ENCODE assay signal across 18 mouse cellular contexts in the genomic region with DNA sequence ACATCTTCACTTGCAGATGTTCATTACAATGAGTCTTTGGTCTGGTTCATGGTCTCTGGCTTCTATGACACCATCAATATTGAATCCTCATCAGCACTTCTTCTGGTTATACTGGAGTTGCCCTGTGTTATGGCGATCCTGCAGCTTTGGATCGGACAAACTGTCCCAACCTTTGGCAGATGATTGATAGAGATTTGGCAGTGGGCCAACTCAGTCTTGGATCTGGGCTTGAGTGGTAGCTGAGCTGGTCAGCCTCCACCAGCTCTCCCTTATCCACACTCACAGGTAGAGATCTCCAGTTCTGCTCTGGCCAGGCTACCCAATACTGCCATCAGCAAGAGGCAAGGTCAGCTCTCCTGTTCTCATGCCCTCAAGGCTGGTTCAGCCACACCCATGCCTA.
DNase-seq lines count a peak whose midpoint lies in the region; ATAC-seq and TF ChIP-seq lines count a peak whose summit lies in the region.
"Had no signal": no experiment of that assay in that cellular context is flagged by ENCODE, and none has a peak within 500 bp of the region (broad histone marks: within the 10 kb centered on the region; RNA-seq: fewer than 3 reads in every experiment).

No protein-coding gene starts in this region.

- no peak overlapping the region for H3K4me3 ChIP-seq in hindbrain, postnatal 0 days (ENCODE audit: low read length)
- H3K4me3 ChIP-seq in hindbrain, embryonic 16.5 days (ENCODE audit: low read length), result no peak overlapping the region
- H3K4me3 ChIP-seq in midbrain, embryonic 14.5 days (replicated peaks; ENCODE audit: low read depth, low read length), result no peak overlapping the region
- H3K4me3 ChIP-seq in midbrain, embryonic 13.5 days (replicated peaks), result no peak overlapping the region
- no peak overlapping the region for H3K4me3 ChIP-seq in hindbrain, embryonic 14.5 days (replicated peaks; ENCODE audit: low read length)
- H3K4me3 ChIP-seq: embryonic facial prominence, embryonic 12.5 days; heart, embryonic 13.5 days; limb, embryonic 13.5 days; midbrain, embryonic 12.5 days had no signal

- H3K27me3 ChIP-seq in hindbrain, postnatal 0 days (ENCODE audit: insufficient read depth, low read length), result no peaks in the 10 kb centered on the region
- H3K27me3 ChIP-seq in hindbrain, embryonic 16.5 days (replicated peaks; ENCODE audit: control insufficient read depth, insufficient read depth, low read length), result no peaks in the 10 kb centered on the region
- no peaks in the 10 kb centered on the region for H3K27me3 ChIP-seq in midbrain, embryonic 14.5 days (ENCODE audit: control insufficient read depth, insufficient read depth, low read length)
- no peaks in the 10 kb centered on the region for H3K27me3 ChIP-seq in midbrain, embryonic 13.5 days
- no peaks in the 10 kb centered on the region for H3K27me3 ChIP-seq in hindbrain, embryonic 14.5 days (ENCODE audit: control insufficient read depth, insufficient read depth, low read length)
- H3K27me3 ChIP-seq: embryonic facial prominence, embryonic 12.5 days; heart, embryonic 13.5 days; limb, embryonic 13.5 days; midbrain, embryonic 12.5 days had no signal

- DNase-seq in hindbrain, postnatal 0 days (ENCODE audit: low spot score), result peak; percentile 3
- DNase-seq in midbrain, embryonic 14.5 days, result peak; percentile 2
- peak; percentile 39 for DNase-seq in kidney, postnatal 10 days
- DNase-seq in layer of hippocampus, adult 8-10 months (ENCODE audit: low spot score in 2 of 2), result no peak
- DNase-seq in hindbrain, embryonic 14.5 days (ENCODE audit: low spot score), result no peak
- DNase-seq: cerebellum, adult 11 months; forebrain, postnatal 0 days; heart, adult 11 months; layer of hippocampus, adult 9-11 months; lung, adult 18-20 months; lung, postnatal 36 days; thymus, adult 2 months had no signal

- no peaks in the 10 kb centered on the region for H3K9me3 ChIP-seq in hindbrain, postnatal 0 days (ENCODE audit: low read length)
- no peaks in the 10 kb centered on the region for H3K9me3 ChIP-seq in hindbrain, embryonic 16.5 days (ENCODE audit: control insufficient read depth, low read length)
- no peaks in the 10 kb centered on the region for H3K9me3 ChIP-seq in midbrain, embryonic 14.5 days (ENCODE audit: control insufficient read depth, low read length)
- no peaks in the 10 kb centered on the region for H3K9me3 ChIP-seq in midbrain, embryonic 13.5 days
- H3K9me3 ChIP-seq in hindbrain, embryonic 14.5 days (ENCODE audit: control insufficient read depth, low read length), result no peaks in the 10 kb centered on the region
- H3K9me3 ChIP-seq: embryonic facial prominence, embryonic 12.5 days; heart, embryonic 13.5 days; limb, embryonic 13.5 days; midbrain, embryonic 12.5 days had no signal

- no peaks in the 10 kb centered on the region for H3K4me1 ChIP-seq in hindbrain, postnatal 0 days (ENCODE audit: insufficient read depth, low read length)
- H3K4me1 ChIP-seq in hindbrain, embryonic 16.5 days (ENCODE audit: control insufficient read depth, insufficient read depth, low read depth, low read length), result no peaks in the 10 kb centered on the region
- H3K4me1 ChIP-seq in midbrain, embryonic 14.5 days (ENCODE audit: control insufficient read depth, insufficient read depth, low read length), result no peaks in the 10 kb centered on the region
- H3K4me1 ChIP-seq in midbrain, embryonic 13.5 days (replicated peaks), result no peaks in the 10 kb centered on the region
- H3K4me1 ChIP-seq in hindbrain, embryonic 14.5 days (replicated peaks; ENCODE audit: control insufficient read depth, insufficient read depth, low read length), result no peaks in the 10 kb centered on the region
- H3K4me1 ChIP-seq: embryonic facial prominence, embryonic 12.5 days; heart, embryonic 13.5 days; limb, embryonic 13.5 days; midbrain, embryonic 12.5 days had no signal

- no peak for TF ChIP-seq CTCF in hindbrain, postnatal 0 days (IDR thresholded peaks at IDR 0.05; ENCODE audit: low read depth)

- no peak overlapping the region for H3K27ac ChIP-seq in hindbrain, postnatal 0 days
- H3K27ac ChIP-seq in hindbrain, embryonic 16.5 days (ENCODE audit: low read depth, low read length), result no peak overlapping the region
- H3K27ac ChIP-seq in midbrain, embryonic 14.5 days (replicated peaks; ENCODE audit: low read depth, low read length), result no peak overlapping the region
- H3K27ac ChIP-seq in midbrain, embryonic 13.5 days, result no peak overlapping the region
- H3K27ac ChIP-seq in hindbrain, embryonic 14.5 days, result no peak overlapping the region
- H3K27ac ChIP-seq: embryonic facial prominence, embryonic 12.5 days; heart, embryonic 13.5 days; limb, embryonic 13.5 days; midbrain, embryonic 12.5 days had no signal

- no peaks in the 10 kb centered on the region for H3K36me3 ChIP-seq in hindbrain, postnatal 0 days (ENCODE audit: insufficient read depth, low read length)
- no peaks in the 10 kb centered on the region for H3K36me3 ChIP-seq in hindbrain, embryonic 16.5 days (ENCODE audit: control insufficient read depth, insufficient read depth, low read length)
- H3K36me3 ChIP-seq in midbrain, embryonic 14.5 days (ENCODE audit: control insufficient read depth, insufficient read depth, low read length), result no peaks in the 10 kb centered on the region
- no peaks in the 10 kb centered on the region for H3K36me3 ChIP-seq in midbrain, embryonic 13.5 days
- no peaks in the 10 kb centered on the region for H3K36me3 ChIP-seq in hindbrain, embryonic 14.5 days (replicated peaks; ENCODE audit: control insufficient read depth, insufficient read depth)
- H3K36me3 ChIP-seq: embryonic facial prominence, embryonic 12.5 days; heart, embryonic 13.5 days; limb, embryonic 13.5 days; midbrain, embryonic 12.5 days had no signal

- no peak for ATAC-seq in hindbrain, postnatal 0 days
- ATAC-seq in hindbrain, embryonic 16.5 days, result no peak
- ATAC-seq in midbrain, embryonic 14.5 days (ENCODE audit: low FRiP score, low TSS enrichment), result peak; percentile 31; the same call in 1 of the 2 replicates
- ATAC-seq in midbrain, embryonic 13.5 days, result no peak
- no peak for ATAC-seq in hindbrain, embryonic 14.5 days (ENCODE audit: low FRiP score)
- ATAC-seq: forebrain, postnatal 0 days had no signal

- no peak overlapping the region for H3K4me2 ChIP-seq in hindbrain, postnatal 0 days (ENCODE audit: low read depth, low read length)
- H3K4me2 ChIP-seq in hindbrain, embryonic 16.5 days (ENCODE audit: low read length), result no peak overlapping the region
- no peak overlapping the region for H3K4me2 ChIP-seq in midbrain, embryonic 14.5 days (ENCODE audit: low read length)
- no peak overlapping the region for H3K4me2 ChIP-seq in midbrain, embryonic 13.5 days (replicated peaks)
- no peak overlapping the region for H3K4me2 ChIP-seq in hindbrain, embryonic 14.5 days (replicated peaks)
- H3K4me2 ChIP-seq: embryonic facial prominence, embryonic 12.5 days; heart, embryonic 13.5 days; limb, embryonic 13.5 days; midbrain, embryonic 12.5 days had no signal

- WGBS in hindbrain, postnatal 0 days, result 62% methylated on average over 2 of the region's 2 CpGs
- 64% methylated on average over 2 of the region's 2 CpGs for WGBS in hindbrain, embryonic 16.5 days
- 85% methylated on average over 2 of the region's 2 CpGs for WGBS in midbrain, embryonic 14.5 days
- 97% methylated on average over 2 of the region's 2 CpGs for WGBS in midbrain, embryonic 13.5 days
- 78% methylated on average over 2 of the region's 2 CpGs for WGBS in hindbrain, embryonic 14.5 days

- H3K9ac ChIP-seq in hindbrain, postnatal 0 days (replicated peaks; ENCODE audit: low read length), result no peak overlapping the region
- no peak overlapping the region for H3K9ac ChIP-seq in hindbrain, embryonic 16.5 days (ENCODE audit: low read depth, low read length)
- H3K9ac ChIP-seq in midbrain, embryonic 14.5 days (replicated peaks; ENCODE audit: low read length), result no peak overlapping the region
- no peak overlapping the region for H3K9ac ChIP-seq in midbrain, embryonic 13.5 days (replicated peaks)
- no peak overlapping the region for H3K9ac ChIP-seq in hindbrain, embryonic 14.5 days
- H3K9ac ChIP-seq: embryonic facial prominence, embryonic 12.5 days; forebrain, postnatal 0 days; heart, embryonic 13.5 days; limb, embryonic 13.5 days; midbrain, embryonic 12.5 days had no signal

Comparison
In these comparisons a context has a peak if more than half of its experiments do, and no peak if none do; other contexts are left out.
1. DNase-seq: peak in hindbrain, postnatal 0 days (single experiment), midbrain, embryonic 14.5 days (single experiment) and kidney, postnatal 10 days (single experiment); none in layer of hippocampus, adult 8-10 months (0 of 2) and hindbrain, embryonic 14.5 days (single experiment).